Mouse (Mus musculus) liver, embryonic 15.5 days (tissue): ENCODE measurements around the gene Zscan10. TPM values are rescaled to one million over a fixed set of nuclear protein-coding genes. Genes with fewer than 3 reads are reported as not detected.

Experiments
- ATAC-seq: fragments of 200-750 bp; cut with Nextera tagmentation; 2 replicates; pipeline ENCODE4 v1.8.0; 2017; ENCODE audit warnings: moderate number of reproducible peaks, mild to moderate bottlenecking, moderate library complexity; ENCODE audit not compliant: insufficient read depth
- H3K27ac ChIP-seq: fragments of 300-500 bp; sonication (generic); replicated peaks from 2 replicates; pipeline ENCODE4 v1.5.1; 2015; ENCODE audit warnings: mild to moderate bottlenecking, inconsistent platforms
- H3K27me3 ChIP-seq: fragments of 300-500 bp; sonication (generic); 2 replicates; pipeline ENCODE4 v1.6.1; 2015; ENCODE audit warnings: mild to moderate bottlenecking, inconsistent platforms
- H3K36me3 ChIP-seq: fragments of 300-500 bp; sonication (generic); replicated peaks from 2 replicates; pipeline ENCODE4 v1.6.1; 2015; ENCODE audit warnings: moderate library complexity, mild to moderate bottlenecking, inconsistent platforms
- H3K4me1 ChIP-seq: fragments of 300-500 bp; sonication (generic); replicated peaks from 2 replicates; pipeline ENCODE4 v1.6.1; 2015; ENCODE audit warnings: inconsistent platforms
- H3K4me2 ChIP-seq: fragments of 300-500 bp; sonication (generic); 2 replicates; pipeline ENCODE4 v1.6.1; 2015; ENCODE audit warnings: moderate library complexity, mild to moderate bottlenecking, inconsistent platforms
- H3K4me3 ChIP-seq: fragments of 300-500 bp; sonication (generic); replicated peaks from 2 replicates; pipeline ENCODE4 v1.5.1; 2015; ENCODE audit warnings: mild to moderate bottlenecking, inconsistent platforms
- H3K9ac ChIP-seq: fragments of 300-500 bp; sonication (generic); 2 replicates; pipeline ENCODE4 v1.6.1; 2015; ENCODE audit warnings: moderate library complexity, mild to moderate bottlenecking, inconsistent platforms
- H3K9me3 ChIP-seq: fragments of 300-500 bp; sonication (generic); replicated peaks from 2 replicates; pipeline ENCODE4 v1.6.1; 2016; ENCODE audit warnings: inconsistent platforms
- WGBS: fragments of 180-500 bp; shearing (Covaris S2); methylation state at CpG from one replicate; pipeline ENCODE4 v1.1.7; 2015; ENCODE audit warnings: mixed read lengths; ENCODE audit not compliant: insufficient replicate concordance; 5-methylcytosine and 5-hydroxymethylcytosine counted together
- polyA plus RNA-seq: library from polyadenylated mRNA; unstranded; fragments of >200 nt; fragmentation: Nextera tagmentation; extraction: Ambion mirVana; gene quantifications from 2 replicates; pipeline ENCODE4 v1.2.1, GENCODE M21; 2015

Gene Zscan10
- polyA plus RNA-seq, 1 experiment from 2014 or later, result not detected

DNA sequence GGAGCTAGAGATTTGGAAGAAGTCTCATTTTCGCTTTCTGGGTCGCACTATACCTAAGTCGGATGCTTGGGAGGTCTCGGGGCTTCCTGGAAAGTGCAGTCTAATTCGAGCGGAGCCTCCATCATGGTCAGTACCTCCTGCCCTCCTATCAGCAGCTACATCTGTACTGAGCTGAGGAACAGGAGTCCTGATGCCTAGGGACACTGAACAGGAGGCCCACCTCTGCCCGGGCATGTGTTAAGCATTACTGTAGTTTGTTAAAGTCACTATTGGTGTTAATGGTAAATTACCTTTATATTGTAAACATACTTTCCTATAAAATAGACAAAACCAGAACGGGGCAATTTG, 36.3 kb upstream of the Zscan10 start:
- whole genome bisulfite sequencing, result 2% methylated on average over 8 of the region's 8 CpGs
- Histone ChIP-seq H3K9ac (peak overlapping the region; percentile 81), H3K4me1 (peaks cover 22% of the 10 kb centered on the region), H3K27me3 (no peaks in the 10 kb centered on the region), H3K4me2 (peak overlapping the region; percentile 82), H3K4me3 (peak overlapping the region; percentile 88), H3K9me3 (no peaks in the 10 kb centered on the region), H3K27ac (peak overlapping the region; percentile 96), H3K36me3 (peaks cover 18% of the 10 kb centered on the region)
- ATAC-seq, result peak; percentile 84

DNA sequence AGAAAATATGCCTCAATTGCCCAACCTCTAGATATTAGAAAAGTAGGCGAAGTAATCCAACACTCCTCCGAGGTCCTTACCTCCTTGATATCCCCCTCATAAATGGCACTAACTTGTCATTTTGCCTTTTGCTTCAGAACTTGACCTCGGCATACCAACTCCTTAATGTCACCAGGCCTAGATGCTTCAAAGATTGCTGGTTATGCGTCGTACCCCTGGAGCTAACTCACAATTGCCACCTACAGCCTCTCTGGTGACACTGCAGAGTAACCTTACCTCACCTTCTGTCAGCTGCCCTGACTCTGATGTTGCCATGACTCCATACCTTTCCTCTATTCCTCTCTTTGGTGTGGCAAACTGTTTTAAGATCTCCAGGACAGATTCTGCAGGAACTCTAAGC, 33.9 kb upstream of the Zscan10 start:
- 39% methylated on average over 5 of the region's 5 CpGs for WGBS
- H3K9me3 ChIP-seq, result no peaks in the 10 kb centered on the region
- no peak for ATAC-seq
- H3K9ac ChIP-seq, result no peak overlapping the region
- no peak overlapping the region for H3K4me2 ChIP-seq
- peaks cover 22% of the 10 kb centered on the region for H3K4me1 ChIP-seq
- no peaks in the 10 kb centered on the region for H3K27me3 ChIP-seq
- H3K4me3 ChIP-seq, result no peak overlapping the region
- H3K36me3 ChIP-seq, result no peaks in the 10 kb centered on the region
- H3K27ac ChIP-seq, result no peak overlapping the region

DNA sequence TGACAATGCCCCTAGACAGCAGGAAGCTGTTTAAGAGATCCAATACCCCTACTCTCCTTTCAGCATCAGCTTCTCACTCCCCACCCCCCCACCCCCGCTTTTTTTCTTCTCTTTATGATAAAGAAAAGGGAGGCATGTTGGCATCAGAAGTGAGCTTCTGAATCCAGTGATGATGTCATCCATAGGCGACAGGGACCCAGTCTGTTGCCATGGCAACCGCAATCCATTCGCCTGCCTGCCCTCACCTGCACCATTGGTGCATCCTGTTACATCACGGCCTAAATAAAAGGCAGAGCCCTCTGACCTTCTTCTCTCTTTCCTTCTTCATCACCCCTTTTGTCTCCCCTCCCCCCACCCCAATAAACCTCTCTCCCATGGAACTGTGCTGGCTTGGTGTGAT, 32.3 kb upstream of the Zscan10 start:
- Histone ChIP-seq H3K4me2 (no peak overlapping the region), H3K27ac (no peak overlapping the region), H3K9ac (no peak overlapping the region), H3K9me3 (no peaks in the 10 kb centered on the region), H3K27me3 (no peaks in the 10 kb centered on the region), H3K4me3 (no peak overlapping the region), H3K36me3 (no peaks in the 10 kb centered on the region), H3K4me1 (peaks cover 15% of the 10 kb centered on the region)
- 43% methylated on average over 5 of the region's 5 CpGs for WGBS
- ATAC-seq, result no peak

GRCm38 (mm10) chr17:23570017-23570416, 30.6 kb upstream of the Zscan10 start:
- Histone ChIP-seq H3K27ac (no peak overlapping the region), H3K9ac (no peak overlapping the region), H3K4me1 (peaks cover 10% of the 10 kb centered on the region), H3K27me3 (no peaks in the 10 kb centered on the region), H3K36me3 (no peaks in the 10 kb centered on the region), H3K4me2 (no peak overlapping the region), H3K9me3 (no peaks in the 10 kb centered on the region), H3K4me3 (no peak overlapping the region)
- ATAC-seq, result no peak
- WGBS, result 32% methylated on average over 6 of the region's 6 CpGs

DNA sequence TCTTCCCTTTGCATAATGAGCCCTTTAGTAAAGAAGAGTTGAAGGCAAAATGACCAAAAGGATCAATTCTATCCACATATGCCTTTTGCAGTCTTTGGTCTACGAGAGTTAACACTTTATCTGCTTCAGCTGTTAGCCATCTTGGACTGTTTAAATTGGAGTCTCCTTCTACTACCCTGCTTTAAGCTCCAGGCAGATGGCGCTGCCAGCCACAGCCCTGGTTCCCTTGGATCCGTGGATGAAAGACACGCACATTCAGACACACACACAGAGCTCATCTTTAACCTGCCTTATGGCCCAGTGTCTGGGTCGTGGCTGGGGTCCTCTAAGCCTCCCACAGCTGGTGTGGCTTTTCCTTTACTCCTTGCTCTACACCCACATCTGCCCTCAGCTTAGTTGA, 29.6 kb upstream of the Zscan10 start:
- ATAC-seq, result no peak
- H3K4me1 ChIP-seq, result no peaks in the 10 kb centered on the region
- no peak overlapping the region for H3K4me2 ChIP-seq
- H3K4me3 ChIP-seq, result no peak overlapping the region
- no peak overlapping the region for H3K9ac ChIP-seq
- 18% methylated on average over 5 of the region's 5 CpGs for WGBS
- H3K27ac ChIP-seq, result no peak overlapping the region
- H3K27me3 ChIP-seq, result no peaks in the 10 kb centered on the region
- H3K36me3 ChIP-seq, result 0 out of 2 replicates have a peak, but pooled peaks cover 5% of the 10 kb centered on the region
- H3K9me3 ChIP-seq, result no peaks in the 10 kb centered on the region

DNA sequence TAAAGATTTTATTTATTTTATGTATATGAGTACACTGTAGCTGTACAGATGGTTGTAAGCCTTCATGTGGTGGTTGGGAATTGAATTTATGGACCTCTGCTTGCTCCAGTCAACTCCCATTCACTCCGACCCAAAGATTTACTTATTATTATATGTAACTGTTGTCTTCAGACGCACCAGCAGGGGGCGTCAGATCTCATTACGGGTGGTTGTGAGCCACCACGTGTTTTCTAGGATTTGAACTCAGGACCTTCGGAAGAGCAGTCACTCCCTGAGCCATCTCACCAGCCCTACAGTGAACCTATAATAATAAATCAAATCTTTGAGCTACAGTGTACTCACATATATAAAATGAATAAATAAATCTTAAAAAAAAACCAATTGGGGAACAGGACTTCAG, 28.6 kb upstream of the Zscan10 start:
- Histone ChIP-seq H3K4me3 (no peak overlapping the region), H3K27ac (no peak overlapping the region), H3K4me2 (no peak overlapping the region), H3K36me3 (0 out of 2 replicates have a peak, but pooled peaks cover 13% of the 10 kb centered on the region), H3K9me3 (no peaks in the 10 kb centered on the region), H3K27me3 (no peaks in the 10 kb centered on the region), H3K9ac (no peak overlapping the region), H3K4me1 (no peaks in the 10 kb centered on the region)
- no peak for ATAC-seq
- WGBS, result 63% methylated on average over 6 of the region's 6 CpGs

- 0 out of 2 replicates have a peak, but pooled peaks cover 13% of the 10 kb centered on the region for H3K36me3 ChIP-seq
- H3K27me3 ChIP-seq, result no peaks in the 10 kb centered on the region
- H3K4me2 ChIP-seq, result no peak overlapping the region
- no peaks in the 10 kb centered on the region for H3K9me3 ChIP-seq
- H3K9ac ChIP-seq, result no peak overlapping the region
- 69% methylated on average over 8 of the region's 8 CpGs for WGBS
- H3K4me1 ChIP-seq, result no peaks in the 10 kb centered on the region
- H3K27ac ChIP-seq, result no peak overlapping the region
- no peak overlapping the region for H3K4me3 ChIP-seq
- no peak for ATAC-seq
Observed at GRCm38 (mm10) chr17:23574130-23574529, 26.5 kb upstream of the Zscan10 start.

DNA sequence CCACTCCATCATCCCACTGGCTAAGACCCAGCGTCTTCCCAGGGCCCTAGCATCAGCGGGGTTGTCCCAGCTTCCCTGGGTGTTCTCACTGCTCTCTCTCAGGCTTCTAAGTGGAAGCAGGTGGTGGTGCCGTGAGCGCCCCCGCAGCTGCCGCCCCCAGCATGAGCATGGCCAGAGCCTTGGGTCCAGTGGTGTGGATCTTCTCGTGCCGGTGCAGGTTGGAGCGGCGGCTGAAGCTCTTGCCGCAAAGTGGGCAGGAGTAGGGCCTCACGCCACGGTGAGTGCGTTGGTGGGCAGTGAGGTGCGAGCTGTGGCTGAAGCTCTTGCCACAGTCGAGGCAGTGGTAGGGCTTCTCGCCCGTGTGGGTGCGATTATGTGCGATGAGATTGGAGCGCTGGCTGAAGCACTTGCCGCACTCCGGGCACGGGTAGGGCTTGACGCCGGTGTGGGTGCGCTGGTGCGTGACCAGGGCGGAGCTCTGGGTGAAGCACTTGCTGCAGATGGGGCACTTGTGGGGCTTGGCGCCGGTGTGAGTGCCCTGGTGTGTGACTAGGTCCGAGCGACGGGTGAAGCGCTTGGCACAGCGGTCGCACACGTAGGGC, 24.6 kb upstream of the Zscan10 start:
- 84% methylated on average over 38 of the region's 38 CpGs for WGBS
- no peak overlapping the region for H3K4me2 ChIP-seq
- H3K27ac ChIP-seq, result no peak overlapping the region
- 0 out of 2 replicates have a peak, but pooled peaks have one; percentile 19 for ATAC-seq
- 0 out of 2 replicates have a peak, but pooled peaks cover 17% of the 10 kb centered on the region for H3K36me3 ChIP-seq
- no peak overlapping the region for H3K4me3 ChIP-seq
- H3K9ac ChIP-seq, result no peak overlapping the region
- no peaks in the 10 kb centered on the region for H3K4me1 ChIP-seq
- no peaks in the 10 kb centered on the region for H3K9me3 ChIP-seq
- H3K27me3 ChIP-seq, result no peaks in the 10 kb centered on the region

DNA sequence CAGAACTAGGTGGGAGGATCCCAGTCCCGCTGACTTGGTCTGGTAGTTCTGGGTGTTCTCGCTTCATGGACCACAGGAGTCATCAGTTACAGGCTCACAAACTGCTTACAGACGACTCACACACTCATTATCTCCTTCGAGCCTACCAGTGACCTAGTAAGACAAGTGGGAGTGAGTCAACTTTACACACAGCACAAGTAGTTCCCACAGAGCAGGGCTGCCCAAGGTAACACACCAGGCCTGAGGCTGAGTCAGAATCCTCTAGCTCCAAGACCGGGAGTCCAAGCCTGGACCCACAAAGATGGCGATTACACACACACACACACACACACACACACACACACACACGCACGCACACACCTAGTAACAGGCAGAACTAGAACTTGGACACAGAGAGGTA, 15.9 kb upstream of the Zscan10 start:
- Histone ChIP-seq H3K36me3 (0 out of 2 replicates have a peak, but pooled peaks cover 4% of the 10 kb centered on the region), H3K4me2 (peak overlapping the region; percentile 56; the same call in 1 of the 2 replicates), H3K27ac (no peak overlapping the region), H3K9ac (no peak overlapping the region), H3K9me3 (no peaks in the 10 kb centered on the region), H3K4me1 (no peaks in the 10 kb centered on the region), H3K27me3 (peaks cover 18% of the 10 kb centered on the region), H3K4me3 (no peak overlapping the region)
- ATAC-seq, result no peak
- 58% methylated on average over 8 of the region's 8 CpGs for WGBS

- WGBS, result 3% methylated on average over 22 of the region's 22 CpGs
- H3K27ac ChIP-seq, result no peak overlapping the region
Observed at GRCm38 (mm10) chr17:23585721-23586491, 14.8 kb upstream of the Zscan10 start.

DNA sequence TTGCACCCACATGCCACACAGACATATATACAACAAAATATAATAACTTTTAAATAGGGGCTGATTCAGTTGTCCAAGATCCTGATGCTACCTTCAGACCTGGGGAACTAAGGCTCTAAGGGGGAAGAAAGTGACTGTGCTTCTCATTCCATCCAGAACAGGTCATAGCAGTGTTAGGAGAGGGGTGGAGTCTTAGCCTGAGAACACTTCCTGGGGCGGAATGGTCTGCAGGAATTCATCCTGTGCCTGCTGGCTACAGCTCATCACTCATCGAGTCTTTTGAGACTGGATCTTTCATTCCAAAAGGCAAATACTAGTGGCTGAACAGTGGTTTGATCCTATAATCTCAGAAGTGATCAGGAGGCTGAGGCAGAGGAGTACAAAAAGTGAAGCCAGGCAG, 13.4 kb upstream of the Zscan10 start:
- WGBS, result 64% methylated on average over 2 of the region's 2 CpGs

More at GRCm38 (mm10) chr17:23585721-23586491, 14.8 kb upstream of the Zscan10 start:
- H3K9me3 ChIP-seq, result no peaks in the 10 kb centered on the region
- H3K4me1 ChIP-seq, result no peaks in the 10 kb centered on the region
- H3K9ac ChIP-seq, result 0 out of 2 replicates have a peak overlapping the region, but pooled peaks have one; percentile 15
- no peaks in the 10 kb centered on the region for H3K36me3 ChIP-seq
- no peak; the same call in 1 of the 2 replicates for ATAC-seq
- peak overlapping the region; percentile 56 for H3K4me2 ChIP-seq
- peak overlapping the region; percentile 53 for H3K4me3 ChIP-seq
- peaks cover 18% of the 10 kb centered on the region for H3K27me3 ChIP-seq

More for the DNA sequence above, 13.4 kb upstream of the Zscan10 start:
- no peaks in the 10 kb centered on the region for H3K9me3 ChIP-seq
- H3K36me3 ChIP-seq, result no peaks in the 10 kb centered on the region
- H3K9ac ChIP-seq, result no peak overlapping the region
- no peak for ATAC-seq
- peaks cover 3% of the 10 kb centered on the region for H3K4me1 ChIP-seq
- peaks cover 18% of the 10 kb centered on the region for H3K27me3 ChIP-seq
- H3K4me2 ChIP-seq, result no peak overlapping the region
- no peak overlapping the region for H3K4me3 ChIP-seq
- no peak overlapping the region for H3K27ac ChIP-seq
